Mouse (Mus musculus): Measurements from ENCODE around the gene Fstl4.

DNA sequence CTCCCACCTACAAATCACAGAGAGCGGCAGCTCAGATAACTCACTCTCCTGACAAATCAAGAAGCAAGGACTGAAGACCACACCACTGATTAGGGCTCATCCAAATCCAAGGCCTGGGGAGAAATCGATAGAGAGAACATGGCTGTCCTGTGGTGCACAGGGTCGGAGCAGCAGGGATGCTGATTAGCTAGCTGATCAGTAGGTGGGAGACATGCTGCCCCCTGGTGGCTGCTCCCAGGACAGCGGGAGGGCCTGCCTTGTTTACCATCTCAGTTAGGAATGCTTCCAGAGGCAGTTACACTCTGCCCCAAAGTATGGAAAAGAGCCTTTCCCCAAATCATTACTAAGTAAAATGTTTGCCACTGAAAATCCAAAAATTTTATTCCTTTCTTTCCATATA lies 267.9 kb downstream of the Fstl4 start:
- peak; percentile 95 for TF ChIP-seq CTCF (IDR thresholded peaks at IDR 0.05; ENCODE audit: extremely low read depth, insufficient read length, insufficient replicate concordance, low read depth, low read length)
- no peak for TF ChIP-seq POLR2A (IDR thresholded peaks at IDR 0.05; ENCODE audit: low read depth, low read length)
